Mouse (Mus musculus): ENCODE measurements at regions not wholly inside any gene's neighbourhood (a gene's known extent, or its start where the extent isn't known, plus 50 kb on each side); places are given as distances from the start of the nearest gene placed in this dataset.

- TF ChIP-seq MAX (IDR thresholded peaks at IDR 0.05; ENCODE audit: low read length): no peak
- TF ChIP-seq POLR2A (IDR thresholded peaks at IDR 0.05; ENCODE audit: control insufficient read depth in 1 of 2, insufficient read depth in 1 of 2, low read depth in 1 of 2, low read length in 2 of 2, poor library complexity in 1 of 2): no peak
- no peak for TF ChIP-seq CTCF (IDR thresholded peaks at IDR 0.05 in 2 of 3, conservative IDR thresholded peaks at IDR 0.05 in 1 of 3; ENCODE audit: control insufficient read depth in 1 of 3, insufficient read depth in 1 of 3, low read depth in 2 of 3, low read length in 3 of 3, poor library complexity in 1 of 3, severe bottlenecking in 1 of 3)
- no peak for TF ChIP-seq MEF2A (IDR thresholded peaks at IDR 0.05; ENCODE audit: extremely low read depth, insufficient replicate concordance, low read depth, low read length, poor library complexity, severe bottlenecking)
- no peak for TF ChIP-seq TCF12 (IDR thresholded peaks at IDR 0.05; ENCODE audit: low read depth, low read length)
- no peak for TF ChIP-seq POLR2AphosphoS5 (IDR thresholded peaks at IDR 0.05; ENCODE audit: borderline replicate concordance, low read depth, low read length)
- no peak for TF ChIP-seq GATA1 (IDR thresholded peaks at IDR 0.05; ENCODE audit: low read depth, low read length)
- TF ChIP-seq ZC3H11A (IDR thresholded peaks at IDR 0.05; ENCODE audit: low read depth, low read length): no peak
- no peak for TF ChIP-seq CHD1 (IDR thresholded peaks at IDR 0.05; ENCODE audit: low read depth, low read length)
- TF ChIP-seq SMC3 (IDR thresholded peaks at IDR 0.05; ENCODE audit: low read depth, low read length): no peak
- TF ChIP-seq ZKSCAN1 (IDR thresholded peaks at IDR 0.05; ENCODE audit: low read depth, low read length): no peak
- no peak for TF ChIP-seq ZNF384 (IDR thresholded peaks at IDR 0.05; ENCODE audit: low read depth, low read length)
- TF ChIP-seq MXI1 (IDR thresholded peaks at IDR 0.05; ENCODE audit: low read depth, low read length): no peak
- no peak for TF ChIP-seq E2F4 (IDR thresholded peaks at IDR 0.05; ENCODE audit: borderline replicate concordance, low read depth, low read length)
Observed at GRCm38 (mm10) chr15:93699971-93700370, 104.3 kb upstream of the Prickle1 start.
